Mouse (Mus musculus) yolk sac, embryonic 10.5 days (tissue): ENCODE measurements at regions not wholly inside any gene's neighbourhood (a gene's known extent, or its start where the extent isn't known, plus 50 kb on each side); places are given as distances from the start of the nearest gene placed in this dataset.
A peak's percentile ranks its signal among the peaks of the same experiment; 100 is the strongest.

Experiments used
- DNase-seq: peaks from one replicate; pipeline ENCODE4 v3.0.0-alpha.2; 2017; ENCODE audit warnings: low spot score

GRCm38 (mm10) chr9:50005757-50006576 lies 207.2 kb upstream of the Ncam1 start:
- peak; percentile 66 for DNase-seq

- no peak for DNase-seq
Observed at GRCm38 (mm10) chr9:50002695-50003094, 204.0 kb upstream of the Ncam1 start.

DNA sequence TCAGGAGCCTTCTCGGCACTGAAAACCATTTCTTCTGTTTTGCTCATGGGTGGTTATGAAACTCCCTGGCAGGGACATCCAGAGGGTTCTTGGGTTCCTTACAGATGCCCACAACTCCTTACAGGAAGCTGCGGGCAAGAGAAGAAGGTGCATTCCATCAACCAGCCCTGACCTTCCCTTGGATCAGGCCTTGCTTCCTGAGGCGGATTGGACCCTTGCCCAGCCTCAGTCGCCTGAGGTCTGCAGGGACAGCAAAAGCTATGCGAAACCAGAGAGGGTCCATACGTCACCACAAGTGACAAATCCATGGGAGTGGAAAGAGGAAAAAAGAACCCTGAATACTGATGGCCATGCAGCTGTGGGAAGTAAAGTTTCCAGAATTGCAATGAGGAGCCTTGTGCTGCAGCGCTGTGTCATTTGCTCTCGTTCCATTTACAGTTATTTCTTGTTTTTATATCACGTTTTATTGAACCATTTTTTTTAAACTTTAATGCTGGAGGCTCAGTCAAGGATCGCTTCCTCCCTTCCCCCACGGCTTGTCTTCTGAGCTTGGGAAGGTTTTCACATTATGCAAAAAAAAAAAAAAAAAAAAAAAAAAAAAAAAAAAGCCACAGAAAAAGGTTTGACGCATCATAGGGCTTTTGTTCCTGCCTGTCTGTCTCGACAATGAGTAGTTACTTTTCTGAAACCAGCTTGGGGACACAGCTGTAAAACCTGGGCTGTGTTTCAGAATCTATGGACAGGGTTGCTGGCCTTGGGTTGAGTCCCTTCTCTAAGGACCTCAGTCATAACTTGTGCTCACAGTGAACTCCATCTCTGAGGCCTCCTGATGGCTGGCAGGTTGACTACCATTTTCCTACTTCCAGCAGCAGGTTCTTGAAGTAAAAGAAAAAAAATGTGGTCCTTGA lies 202.0 kb upstream of the Ncam1 start:
- no peak for DNase-seq

- no peak for DNase-seq
Observed at GRCm38 (mm10) chr9:49999970-50000369, 201.2 kb upstream of the Ncam1 start.

- DNase-seq: no peak
Observed at GRCm38 (mm10) chr9:49998101-49998500, 199.4 kb upstream of the Ncam1 start.

DNA sequence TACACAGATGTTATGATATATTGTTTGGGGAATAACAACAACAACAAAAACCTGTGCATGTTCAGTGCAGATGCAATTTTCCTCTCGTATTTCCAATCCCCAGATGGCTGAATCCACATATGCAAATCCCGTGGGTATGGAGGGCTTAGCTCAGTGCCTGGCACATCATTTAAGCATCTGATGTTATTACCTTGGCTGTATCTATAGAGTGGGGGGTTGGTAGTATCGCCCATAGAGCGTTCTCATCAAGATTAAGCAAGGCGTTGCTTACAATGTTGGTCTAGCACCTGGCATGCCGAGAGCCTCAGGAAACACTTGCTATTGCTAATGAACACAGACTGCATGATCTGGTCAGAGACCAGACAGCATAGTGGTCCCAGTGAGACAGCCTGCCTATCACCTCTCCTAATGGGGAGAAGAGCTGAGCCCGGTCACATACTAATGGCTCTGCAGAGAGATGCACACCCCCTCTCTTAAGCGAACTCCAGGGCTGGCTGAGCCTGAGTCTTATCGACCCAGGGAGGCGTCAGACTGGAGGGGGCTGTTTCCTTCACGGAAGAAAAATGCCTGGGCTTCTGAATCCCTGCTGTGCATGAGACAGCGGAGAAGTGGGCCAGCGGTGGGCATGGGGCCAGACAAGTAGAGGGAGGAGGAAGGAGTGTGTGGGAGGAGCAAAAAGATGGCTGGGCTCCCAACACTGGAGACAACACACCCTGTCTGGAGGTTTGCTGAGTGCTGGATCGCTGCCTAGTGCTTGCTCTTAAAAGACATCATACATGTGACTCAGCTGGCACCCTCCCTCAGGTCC lies 190.9 kb upstream of the Ncam1 start:
- DNase-seq: no peak

DNA sequence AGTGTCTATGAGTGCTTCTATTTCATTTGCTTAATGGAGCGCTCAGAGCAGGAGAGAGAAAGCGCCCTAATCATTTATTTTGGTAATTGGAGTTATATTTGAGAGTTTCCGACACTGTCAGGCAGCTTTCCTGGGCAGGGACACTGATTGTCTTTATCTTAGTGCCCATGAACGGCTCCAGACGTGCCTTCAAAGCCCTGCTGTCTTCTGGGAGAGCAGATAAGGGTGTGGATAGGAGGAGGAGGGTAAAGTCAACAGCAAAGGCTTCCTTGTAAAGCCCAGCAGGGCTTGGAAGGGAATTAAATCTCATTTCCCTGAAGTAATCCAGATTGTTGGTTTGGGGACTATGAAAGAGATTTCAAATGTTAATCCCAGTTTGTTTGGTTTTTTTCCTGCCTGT lies 189.3 kb upstream of the Ncam1 start:
- DNase-seq: no peak

DNA sequence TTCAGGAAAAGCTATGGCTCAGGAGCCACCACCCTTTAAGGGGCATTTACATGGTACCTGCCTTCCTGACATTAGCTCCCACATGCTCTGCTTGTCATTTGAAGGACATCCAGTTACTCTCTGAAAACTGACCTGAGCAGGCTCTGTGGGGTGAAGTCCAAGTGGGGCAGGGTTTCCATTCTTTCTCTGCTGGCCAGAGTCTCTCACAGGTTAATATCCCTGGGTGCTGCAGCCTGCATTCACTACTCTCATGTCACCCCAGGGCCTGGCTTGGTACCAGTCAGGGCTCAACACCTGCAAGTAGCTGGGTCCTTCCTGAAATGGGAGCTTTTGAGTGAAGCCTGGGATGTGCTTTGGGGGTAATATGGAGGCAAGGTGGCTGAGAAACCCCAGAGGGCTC lies 188.8 kb upstream of the Ncam1 start:
- no peak for DNase-seq

GRCm38 (mm10) chr9:49980344-49981207 lies 181.9 kb upstream of the Ncam1 start:
- DNase-seq: no peak

DNA sequence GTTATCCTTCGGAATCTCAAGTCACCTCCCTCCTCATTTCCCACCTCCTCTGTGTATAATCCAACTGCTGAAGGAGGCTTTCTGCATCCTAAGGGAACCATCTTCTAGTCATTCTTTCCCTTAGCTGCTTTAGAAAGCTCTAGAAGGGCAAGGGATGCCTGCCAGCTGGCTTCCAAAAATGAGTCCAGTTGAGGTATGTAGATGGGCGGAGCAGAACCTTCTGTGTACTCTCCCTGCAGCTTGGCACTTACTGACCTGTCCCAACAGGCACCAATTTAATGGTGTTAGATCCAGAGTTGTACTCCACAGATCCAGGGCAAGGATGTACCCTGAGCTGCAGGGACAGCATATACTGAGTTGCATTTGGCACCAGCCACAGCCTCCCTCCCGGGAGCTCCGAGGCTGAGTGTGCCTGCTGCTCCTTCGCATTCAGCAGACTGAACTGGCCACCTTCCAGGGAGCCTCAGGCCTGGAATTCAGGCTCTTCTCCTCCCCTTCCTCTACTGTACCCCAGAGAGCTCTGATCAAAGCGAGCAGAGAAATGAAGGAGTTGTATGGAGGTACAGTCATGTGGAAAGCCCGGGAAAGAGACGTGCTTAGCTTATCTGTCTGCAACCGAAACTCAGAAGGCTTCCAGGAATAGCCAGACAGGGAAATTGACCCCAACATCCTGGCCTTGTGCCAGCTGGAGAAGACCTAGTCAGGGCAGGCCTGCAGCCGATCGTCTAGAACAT lies 177.4 kb upstream of the Ncam1 start:
- peak; percentile 34 for DNase-seq

DNA sequence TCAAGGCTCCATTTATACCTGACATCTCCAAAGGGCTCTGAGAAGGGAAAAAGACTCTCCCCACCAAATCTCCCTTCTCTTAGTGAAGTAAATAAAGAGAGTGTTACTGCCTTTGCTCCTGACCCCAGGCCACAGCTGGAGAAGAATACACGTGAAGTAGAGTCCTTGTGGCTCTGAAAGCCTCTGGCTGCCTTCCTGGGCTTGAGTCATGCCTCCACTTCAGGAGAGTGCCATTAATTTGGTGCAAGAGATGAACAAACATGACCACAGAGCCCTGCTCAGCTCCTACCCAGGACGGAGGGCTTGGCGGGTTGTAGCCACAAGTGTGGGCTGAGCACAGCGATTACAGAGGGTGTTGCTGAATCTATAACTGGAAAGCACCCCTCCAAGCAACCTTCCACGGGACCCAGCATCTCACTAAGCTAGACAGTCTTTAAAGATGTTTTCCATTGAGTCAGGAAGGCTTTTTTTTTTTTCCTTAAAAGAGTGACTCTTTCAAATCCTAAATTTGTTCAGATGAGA lies 175.3 kb upstream of the Ncam1 start:
- no peak for DNase-seq

DNA sequence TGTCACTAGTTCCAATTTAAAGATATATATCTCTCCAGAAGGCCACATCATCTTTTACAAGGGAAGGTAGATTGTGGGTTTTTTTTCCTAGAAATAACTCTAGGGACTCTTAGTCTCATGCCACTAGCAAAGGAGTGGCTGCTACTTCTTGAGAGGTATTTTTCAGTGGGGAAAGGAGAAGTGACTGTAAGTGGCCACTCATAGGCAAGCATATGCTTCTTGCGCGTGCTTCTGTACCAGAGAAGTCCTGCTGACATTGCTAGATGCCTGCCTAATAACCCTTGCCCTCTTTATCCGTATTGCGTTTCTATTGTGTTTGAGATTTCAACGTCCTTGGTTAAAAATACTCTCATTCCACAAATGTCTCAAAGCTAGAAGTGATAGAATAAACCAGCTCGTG lies 170.7 kb upstream of the Ncam1 start:
- no peak for DNase-seq

DNA sequence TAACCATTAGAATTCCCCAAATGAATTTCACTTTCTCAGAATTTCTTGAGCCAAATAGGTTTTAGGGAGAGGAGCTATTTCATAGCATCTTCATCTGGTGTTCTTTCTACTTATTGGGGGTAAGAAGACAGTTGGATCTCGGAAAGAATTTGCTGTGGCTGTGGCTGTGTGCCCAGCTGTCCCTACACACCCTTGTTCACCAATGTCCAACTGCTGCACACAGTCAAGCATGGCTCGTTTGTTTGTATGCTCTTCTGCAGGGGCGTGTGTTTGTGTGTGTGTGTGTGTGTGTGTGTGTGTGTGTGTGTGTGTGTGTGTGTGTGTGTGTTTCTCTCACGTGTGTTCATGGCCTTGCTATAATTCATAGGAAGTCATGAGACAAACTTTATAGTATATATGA lies 165.9 kb upstream of the Ncam1 start:
- DNase-seq: no peak

GRCm38 (mm10) chr9:49962561-49963071 lies 163.9 kb upstream of the Ncam1 start:
- peak; percentile 18 for DNase-seq

DNA sequence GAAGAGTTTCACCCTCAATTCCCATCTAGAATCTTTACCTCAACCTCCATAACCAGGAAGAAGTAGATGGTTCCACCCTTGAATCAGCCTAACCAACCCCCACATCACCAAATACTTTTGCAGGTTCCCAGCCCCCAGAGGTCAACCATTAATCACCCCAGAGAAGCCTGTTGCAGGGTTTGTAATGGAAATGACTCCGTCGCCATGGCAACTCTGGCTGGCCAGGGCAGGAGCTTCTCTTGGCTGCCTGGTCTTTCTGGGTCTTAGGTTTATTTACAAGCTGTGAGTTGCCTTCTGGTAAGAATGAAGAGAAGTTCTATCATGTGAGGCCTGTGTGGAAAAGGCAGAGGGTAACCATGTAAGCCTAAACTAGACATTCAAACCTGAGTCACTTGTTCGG lies 163.2 kb upstream of the Ncam1 start:
- DNase-seq: peak; percentile 85

DNA sequence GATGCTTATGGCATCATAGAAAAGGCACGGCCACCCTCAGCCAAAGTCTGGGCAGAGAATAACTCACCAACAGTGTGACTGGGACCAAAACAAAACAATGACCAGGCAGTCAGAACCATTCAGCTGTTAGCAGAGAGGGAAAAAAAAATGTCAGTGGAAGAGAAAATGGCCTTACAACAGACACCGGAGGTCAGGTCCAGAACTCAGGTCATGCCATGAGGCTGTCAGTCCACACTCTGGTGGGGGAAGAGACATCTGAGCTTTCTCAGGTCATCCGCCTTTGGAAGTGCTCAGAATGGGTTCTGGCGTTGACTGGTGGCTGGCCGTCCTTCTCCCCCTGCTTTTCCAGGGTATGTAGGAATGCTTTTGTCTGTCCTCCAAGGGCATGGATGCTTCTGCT lies 162.6 kb upstream of the Ncam1 start:
- DNase-seq: no peak

- peak; percentile 13 for DNase-seq
Observed at GRCm38 (mm10) chr9:49959987-49960386, 161.3 kb upstream of the Ncam1 start.

DNA sequence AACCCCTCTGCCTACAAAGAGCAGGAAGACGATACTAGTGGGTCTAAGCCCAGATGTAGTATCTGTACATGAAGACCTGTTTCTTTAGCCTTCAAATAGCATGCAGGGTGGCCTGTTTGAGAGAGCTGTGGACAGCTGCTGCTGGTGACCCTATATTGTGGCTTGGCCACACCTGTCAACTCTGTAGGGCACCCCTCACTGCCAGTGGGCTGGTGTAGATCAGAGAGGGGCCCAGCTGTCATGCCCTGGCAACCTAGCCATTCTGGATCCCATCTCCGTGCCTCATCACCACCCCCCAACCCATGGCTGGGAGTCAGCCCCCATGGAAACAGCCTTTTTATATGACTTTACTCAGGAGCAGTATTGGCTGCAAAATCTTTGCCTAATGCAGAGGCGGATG lies 160.2 kb upstream of the Ncam1 start:
- DNase-seq: no peak

DNA sequence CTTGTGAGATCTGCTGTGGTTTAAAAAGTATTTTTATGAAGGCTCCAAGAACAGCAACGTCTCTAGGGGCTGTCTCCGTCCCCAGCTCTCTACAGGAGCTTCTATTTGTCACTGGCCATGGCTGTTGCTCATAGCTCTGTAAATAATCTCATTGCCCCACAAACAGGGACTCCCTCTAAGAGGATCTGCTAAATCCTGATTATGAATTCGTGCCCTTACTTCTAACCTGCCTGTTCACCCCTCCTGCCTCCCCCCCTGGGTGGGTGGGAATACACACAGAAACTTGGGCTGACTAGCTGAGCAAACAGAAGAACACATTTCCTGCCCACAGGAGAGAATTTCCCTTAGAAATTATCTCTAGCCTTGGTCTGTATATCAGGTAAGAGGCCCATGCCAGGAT lies 155.9 kb upstream of the Ncam1 start:
- DNase-seq: no peak

GRCm38 (mm10) chr9:49950321-49950720 lies 151.6 kb upstream of the Ncam1 start:
- no peak for DNase-seq
